Mouse (Mus musculus) intestine, embryonic 16.5 days (tissue): ENCODE data around the gene Tmem95. TPM values are rescaled to one million over a fixed set of nuclear protein-coding genes. Genes with fewer than 3 reads are reported as not detected.
A peak's percentile ranks its signal among the peaks of the same experiment; 100 is the strongest.

Source experiments
- ATAC-seq: fragments of 200-750 bp; cut with Nextera tagmentation; 2 replicates; pipeline ENCODE4 v1.8.0; 2017; ENCODE audit warnings: moderate TSS enrichment, moderate library complexity
- H3K27ac ChIP-seq: fragments of 300-500 bp; sonication (generic); 2 replicates; pipeline ENCODE4 v1.5.1; 2014; ENCODE audit warnings: mild to moderate bottlenecking, low read length
- H3K27me3 ChIP-seq: fragments of 300-500 bp; sonication (generic); replicated peaks from 2 replicates; pipeline ENCODE4 v1.6.1; 2014; ENCODE audit warnings: low read length, control low read depth, mixed read lengths; ENCODE audit not compliant: control insufficient read depth, insufficient read depth
- H3K36me3 ChIP-seq: fragments of 300-500 bp; sonication (generic); 2 replicates; pipeline ENCODE4 v1.6.1; 2014; ENCODE audit warnings: low read length, control low read depth; ENCODE audit not compliant: control insufficient read depth, insufficient read depth
- H3K4me1 ChIP-seq: fragments of 300-500 bp; sonication (generic); 2 replicates; pipeline ENCODE4 v1.6.1; 2014; ENCODE audit warnings: low read length, control low read depth, mixed read lengths; ENCODE audit not compliant: control insufficient read depth, insufficient read depth
- H3K4me2 ChIP-seq: fragments of 300-500 bp; sonication (generic); 2 replicates; pipeline ENCODE4 v1.6.1; 2014; ENCODE audit warnings: low read depth, low read length, control low read depth
- H3K4me3 ChIP-seq: fragments of 300-500 bp; sonication (generic); 2 replicates; pipeline ENCODE4 v1.5.1; 2014; ENCODE audit warnings: mild to moderate bottlenecking, low read length
- H3K9ac ChIP-seq: fragments of 300-500 bp; sonication (generic); 2 replicates; pipeline ENCODE4 v1.6.1; 2014; ENCODE audit warnings: low read depth, low read length
- H3K9me3 ChIP-seq: fragments of 300-500 bp; sonication (generic); 2 replicates; pipeline ENCODE4 v1.6.1; 2016; ENCODE audit warnings: low read length, control low read depth; ENCODE audit not compliant: control insufficient read depth
- WGBS: fragments of 180-500 bp; shearing (Covaris S2); extraction: QIAGEN DNeasy Blood & Tissue Kit; methylation state at CpG from one replicate; pipeline ENCODE4 v1.1.7; 2014; 5-methylcytosine and 5-hydroxymethylcytosine counted together
- polyA plus RNA-seq: library from polyadenylated mRNA; unstranded; fragments of >200 nt; fragmentation: Nextera tagmentation; extraction: Ambion mirVana; gene quantifications from 2 replicates; pipeline ENCODE4 v1.2.1, GENCODE M21; 2015

Tmem95 gene
- polyA plus RNA-seq, 1 experiment from 2014 or later = not detected

GRCm38 (mm10) chr11:69900471-69901405, 22.9 kb upstream of the Tmem95 start, which contains the start of the genes 2810408A11Rik and Neurl4:
Gene 2810408A11Rik (minus strand): TSS chr11:69900987.
Gene Neurl4 (plus strand): TSS chr11:69901072.
- no peaks in the 10 kb centered on the region for H3K9me3 ChIP-seq
- H3K9ac ChIP-seq = peak within 1 kb of the TSS; percentile 96
- H3K27me3 ChIP-seq = no peaks in the 10 kb centered on the region
- peak within 1 kb of the TSS; percentile 96 for H3K4me2 ChIP-seq
- peak within 1 kb of the TSS; percentile 82 for H3K4me3 ChIP-seq
- peaks cover 11% of the 10 kb centered on the region for H3K36me3 ChIP-seq
- peak; percentile 96 for ATAC-seq
- H3K27ac ChIP-seq = peak within 1 kb of the TSS; percentile 96
- WGBS = under 1% methylated on average over 38 of the region's 38 CpGs
- H3K4me1 ChIP-seq = peaks cover 11% of the 10 kb centered on the region; the same call in 1 of the 2 replicates

DNA sequence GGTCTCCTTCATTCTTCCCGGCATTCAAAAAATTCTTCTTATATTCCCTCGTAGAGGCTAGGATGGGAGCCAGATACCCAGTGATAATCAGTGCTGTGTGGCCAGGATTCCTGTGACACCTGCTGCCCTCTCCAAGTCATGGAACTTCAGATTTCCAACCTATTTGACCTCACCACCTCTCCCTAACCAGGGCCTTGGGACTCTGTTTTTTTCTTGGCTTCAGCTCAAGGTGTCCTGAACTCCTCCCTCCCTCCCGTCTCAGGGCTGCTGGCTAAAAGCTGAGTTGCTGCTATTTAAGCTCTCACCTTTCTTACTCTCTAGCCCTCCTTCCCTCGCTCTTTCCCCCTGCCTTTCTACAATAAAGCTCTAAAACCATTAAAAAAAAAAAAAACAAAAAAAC, 22.1 kb upstream of the Tmem95 start:
- H3K4me3 ChIP-seq = peak overlapping the region; percentile 82
- H3K27ac ChIP-seq = no peak overlapping the region
- H3K4me2 ChIP-seq = peak overlapping the region; percentile 96
- no peaks in the 10 kb centered on the region for H3K27me3 ChIP-seq
- H3K9me3 ChIP-seq = no peaks in the 10 kb centered on the region
- H3K4me1 ChIP-seq = peaks cover 11% of the 10 kb centered on the region; the same call in 1 of the 2 replicates
- ATAC-seq = no peak
- WGBS = 20% methylated on average over 4 of the region's 4 CpGs
- H3K36me3 ChIP-seq = peaks cover 10% of the 10 kb centered on the region; the same call in 1 of the 2 replicates
- H3K9ac ChIP-seq = peak overlapping the region; percentile 96

DNA sequence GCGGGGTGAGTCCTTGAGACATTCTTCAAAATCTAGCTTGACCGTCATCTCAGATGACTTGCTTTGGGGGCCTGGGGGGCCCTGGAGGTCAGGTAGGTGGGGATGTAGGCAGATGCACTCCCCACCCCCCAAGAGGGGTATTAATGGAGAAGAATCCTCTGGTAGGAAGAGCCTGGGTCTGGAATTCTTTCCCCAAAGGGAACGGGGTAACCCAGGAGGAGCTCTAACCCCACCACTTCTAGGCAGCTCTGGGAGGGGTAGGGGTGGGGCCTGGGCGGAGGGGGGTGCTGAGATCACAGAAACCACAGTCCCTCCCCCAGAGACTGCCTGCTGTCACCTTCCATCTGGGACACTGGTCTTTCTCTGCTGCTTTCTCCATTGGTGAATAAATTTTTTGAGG, 17.5 kb upstream of the Tmem95 start, which contains the start of gene Acap1:
Gene Acap1 (minus strand): TSS at position 249 of the 400 bp plus-strand sequence.
- no peaks in the 10 kb centered on the region for H3K9me3 ChIP-seq
- ATAC-seq = no peak
- H3K27me3 ChIP-seq = no peaks in the 10 kb centered on the region
- H3K4me2 ChIP-seq = no peak within 1 kb of the TSS
- no peak within 1 kb of the TSS for H3K27ac ChIP-seq
- WGBS = 71% methylated on average over 4 of the region's 4 CpGs
- no peak within 1 kb of the TSS for H3K9ac ChIP-seq
- 0 out of 2 replicates have a peak, but pooled peaks cover 3% of the 10 kb centered on the region for H3K4me1 ChIP-seq
- H3K36me3 ChIP-seq = no peaks in the 10 kb centered on the region
- no peak within 1 kb of the TSS for H3K4me3 ChIP-seq

GRCm38 (mm10) chr11:69894671-69895070, 16.9 kb upstream of the Tmem95 start:
- no peaks in the 10 kb centered on the region for H3K36me3 ChIP-seq
- no peak overlapping the region for H3K27ac ChIP-seq
- no peak overlapping the region for H3K9ac ChIP-seq
- no peak for ATAC-seq
- no peak overlapping the region for H3K4me2 ChIP-seq
- H3K4me3 ChIP-seq = no peak overlapping the region
- no peaks in the 10 kb centered on the region for H3K27me3 ChIP-seq
- H3K4me1 ChIP-seq = no peaks in the 10 kb centered on the region
- H3K9me3 ChIP-seq = no peaks in the 10 kb centered on the region
- 73% methylated on average over 5 of the region's 5 CpGs for WGBS

DNA sequence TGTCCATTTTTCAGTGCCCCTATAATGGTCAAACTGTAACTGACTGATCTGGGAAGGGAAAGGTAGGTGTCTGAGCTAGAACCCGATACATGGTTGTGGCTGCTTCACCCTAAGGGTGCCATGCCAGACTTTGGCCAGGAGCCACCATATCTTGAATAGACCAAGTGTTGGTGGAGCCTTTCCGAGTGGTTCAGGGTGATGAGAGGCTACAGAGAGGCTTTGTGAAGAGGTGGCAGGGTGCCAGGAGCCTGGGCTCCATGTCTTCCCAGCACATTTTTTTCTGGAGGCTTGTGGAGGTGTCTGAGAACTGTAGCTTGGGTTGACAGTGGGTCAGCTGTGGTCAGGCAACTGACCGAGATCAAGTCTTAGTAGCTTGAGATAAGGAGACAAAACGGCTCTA, 13.7 kb upstream of the Tmem95 start:
- H3K4me2 ChIP-seq = no peak overlapping the region
- H3K9me3 ChIP-seq = no peaks in the 10 kb centered on the region
- H3K27me3 ChIP-seq = no peaks in the 10 kb centered on the region
- H3K9ac ChIP-seq = no peak overlapping the region
- no peak for ATAC-seq
- no peaks in the 10 kb centered on the region for H3K36me3 ChIP-seq
- H3K4me3 ChIP-seq = no peak overlapping the region
- no peaks in the 10 kb centered on the region for H3K4me1 ChIP-seq
- H3K27ac ChIP-seq = no peak overlapping the region
- WGBS = 76% methylated on average over 4 of the region's 4 CpGs

GRCm38 (mm10) chr11:69886907-69887635, 9.3 kb upstream of the Tmem95 start:
- Histone ChIP-seq H3K4me3 (no peak overlapping the region), H3K4me2 (no peak overlapping the region), H3K9me3 (no peaks in the 10 kb centered on the region), H3K4me1 (no peaks in the 10 kb centered on the region), H3K27ac (no peak overlapping the region), H3K27me3 (no peaks in the 10 kb centered on the region), H3K9ac (no peak overlapping the region), H3K36me3 (no peaks in the 10 kb centered on the region)
- ATAC-seq = no peak
- WGBS = 62% methylated on average over 8 of the region's 8 CpGs

GRCm38 (mm10) chr11:69884663-69885062, 6.8 kb upstream of the Tmem95 start:
- ATAC-seq = no peak
- WGBS = 73% methylated on average over 8 of the region's 8 CpGs
- no peak overlapping the region for H3K27ac ChIP-seq
- H3K4me2 ChIP-seq = no peak overlapping the region
- H3K4me1 ChIP-seq = peaks cover 15% of the 10 kb centered on the region
- no peaks in the 10 kb centered on the region for H3K9me3 ChIP-seq
- H3K4me3 ChIP-seq = no peak overlapping the region
- no peaks in the 10 kb centered on the region for H3K36me3 ChIP-seq
- 0 out of 2 replicates have a peak overlapping the region, but pooled peaks have one; percentile 27 for H3K9ac ChIP-seq
- no peaks in the 10 kb centered on the region for H3K27me3 ChIP-seq

GRCm38 (mm10) chr11:69884240-69884639, 6.4 kb upstream of the Tmem95 start:
- Histone ChIP-seq H3K9ac (0 out of 2 replicates have a peak overlapping the region, but pooled peaks have one; percentile 38), H3K27ac (no peak overlapping the region; the same call in 1 of the 2 replicates), H3K4me3 (no peak overlapping the region), H3K9me3 (no peaks in the 10 kb centered on the region), H3K4me1 (peaks cover 19% of the 10 kb centered on the region), H3K4me2 (no peak overlapping the region), H3K36me3 (no peaks in the 10 kb centered on the region), H3K27me3 (no peaks in the 10 kb centered on the region)
- no peak for ATAC-seq
- 62% methylated on average over 9 of the region's 9 CpGs for WGBS
